Mouse (Mus musculus) yolk sac, embryonic 10.5 days (tissue): ENCODE measurements around the gene Akap2.

Source experiments
- DNase-seq: peaks from one replicate; pipeline ENCODE4 v3.0.0-alpha.2; 2017; ENCODE audit warnings: low spot score

Akap2 gene

DNA sequence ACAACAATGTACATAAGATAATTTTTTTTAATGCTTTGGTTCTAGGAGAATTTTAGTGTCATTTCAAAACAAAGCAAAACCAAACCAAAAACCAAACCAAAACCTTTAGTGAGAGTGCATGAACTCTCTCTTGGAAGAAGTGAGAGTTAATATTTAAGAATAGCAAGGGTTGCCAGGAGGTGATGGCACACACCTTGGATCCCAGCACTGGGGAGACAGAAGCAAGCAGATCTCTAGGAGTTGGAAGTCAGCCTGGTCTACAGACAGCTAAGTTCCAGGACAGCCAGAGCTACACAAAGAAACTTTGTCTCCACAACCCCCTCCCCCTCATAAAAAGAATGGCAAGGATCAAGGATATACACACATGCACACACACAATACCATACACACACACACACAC is 195.6 kb downstream of the Akap2 start:
- no peak for DNase-seq

GRCm38 (mm10) chr4:57914193-57915190 is 197.0 kb downstream of the Akap2 start:
- DNase-seq: no peak

- no peak for DNase-seq
Observed at GRCm38 (mm10) chr4:57915216-57915965, 197.9 kb downstream of the Akap2 start.

DNA sequence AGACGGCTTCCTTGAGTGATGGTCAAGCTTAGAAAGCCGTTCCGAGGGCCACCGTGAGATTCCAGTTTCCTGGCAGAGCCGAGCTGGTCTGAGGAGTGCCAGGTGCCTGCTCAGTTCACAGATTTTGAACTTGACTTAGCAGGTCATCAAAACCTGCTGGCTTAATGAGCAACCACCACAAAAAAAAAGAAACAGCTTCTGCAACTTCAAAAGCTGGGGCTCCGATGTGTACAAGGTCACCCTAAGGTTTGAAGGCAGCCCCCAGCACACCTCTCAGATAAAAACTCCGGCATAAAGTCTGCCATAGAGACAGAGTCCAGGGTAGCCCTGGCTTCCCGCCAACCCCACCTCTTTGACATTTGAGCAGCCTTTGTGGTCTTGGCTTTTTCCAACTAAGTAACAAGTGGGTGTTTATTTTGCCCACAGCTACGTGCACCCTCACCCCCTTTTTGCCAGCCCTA is 198.8 kb downstream of the Akap2 start, which contains the start of gene D630039A03Rik:
D630039A03Rik (minus strand) TSS at position 97 of the 461 bp plus-strand sequence.
- DNase-seq: no peak

DNA sequence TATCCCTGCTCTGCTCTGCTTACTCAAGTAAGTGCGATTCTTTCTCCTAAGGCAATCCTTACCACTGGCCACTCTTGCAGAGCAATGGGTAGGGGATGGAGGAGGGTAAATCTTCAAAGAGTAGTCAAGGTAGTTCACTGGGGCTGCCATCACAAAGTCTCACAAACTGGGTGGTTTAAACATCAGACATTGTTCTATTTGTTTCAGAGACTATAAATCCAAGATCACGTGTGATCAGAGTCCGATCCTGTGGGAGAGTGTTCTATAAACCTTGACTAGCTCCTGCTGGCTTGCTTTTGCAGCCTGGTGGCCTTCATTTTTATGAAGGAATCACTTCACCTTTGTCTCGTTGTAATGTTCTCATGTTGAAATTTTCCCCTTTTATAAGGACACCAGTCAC is 199.3 kb downstream of the Akap2 start:
- no peak for DNase-seq

GRCm38 (mm10) chr4:57919494-57920423 is 202.3 kb downstream of the Akap2 start:
- no peak for DNase-seq

DNA sequence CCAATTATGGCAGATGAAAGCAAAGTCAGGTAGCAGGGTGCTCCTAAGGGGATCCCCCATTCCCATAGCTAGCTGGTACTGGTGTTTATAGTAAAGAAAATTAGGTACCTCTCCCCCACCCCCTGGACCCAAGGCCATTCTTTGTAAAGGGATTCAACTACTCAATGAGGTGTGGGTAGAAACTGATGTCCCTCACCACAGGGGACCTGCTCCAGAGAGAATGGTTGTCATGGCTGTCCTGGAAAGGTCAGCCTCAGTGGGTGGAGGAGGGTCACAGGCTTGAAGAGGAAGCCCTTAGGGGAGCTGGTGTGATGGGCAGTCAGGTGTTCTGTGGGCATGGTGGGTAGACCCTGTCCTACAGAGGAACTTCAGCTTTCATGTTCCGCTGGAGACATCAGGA is 203.1 kb downstream of the Akap2 start:
- no peak for DNase-seq

- DNase-seq: no peak
Observed at GRCm38 (mm10) chr4:57922171-57922570, 204.7 kb downstream of the Akap2 start.

GRCm38 (mm10) chr4:57924556-57925071 is 207.2 kb downstream of the Akap2 start:
- no peak for DNase-seq

DNA sequence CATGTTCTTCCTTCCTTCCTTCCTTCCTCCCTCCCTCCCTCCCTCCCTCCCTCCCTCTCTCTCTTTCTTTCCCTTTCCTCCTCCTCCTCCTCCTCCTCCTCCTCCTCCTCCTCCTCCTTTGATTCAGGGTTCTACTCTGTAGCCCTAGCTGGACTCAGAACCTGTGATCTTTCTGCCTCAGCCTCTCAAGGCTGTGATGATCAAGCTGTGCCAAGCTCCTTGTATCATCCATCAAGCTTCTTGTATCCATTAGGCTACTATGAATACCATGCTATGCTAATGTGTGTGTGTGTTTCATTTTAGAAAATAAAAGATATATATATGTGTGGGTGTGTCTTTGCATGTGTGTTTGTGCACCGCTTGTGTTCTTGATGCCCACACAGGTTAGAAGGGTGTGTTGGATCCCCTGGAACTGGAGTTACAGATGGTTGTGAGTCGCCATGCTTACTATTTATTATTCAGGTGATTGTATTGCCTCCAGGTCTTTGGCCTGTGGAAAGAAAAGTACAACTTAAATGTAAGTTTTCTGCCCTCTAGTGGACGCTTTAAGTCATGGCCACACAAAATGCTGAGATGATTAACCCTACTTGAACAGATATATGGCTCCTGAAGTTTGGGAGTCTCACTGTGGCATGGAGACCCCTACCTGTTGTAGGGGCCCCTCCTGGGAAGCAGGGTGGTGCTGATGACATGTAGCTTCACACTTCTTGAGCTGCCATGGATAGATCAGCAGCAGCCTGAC is 210.2 kb downstream of the Akap2 start:
- no peak for DNase-seq

DNA sequence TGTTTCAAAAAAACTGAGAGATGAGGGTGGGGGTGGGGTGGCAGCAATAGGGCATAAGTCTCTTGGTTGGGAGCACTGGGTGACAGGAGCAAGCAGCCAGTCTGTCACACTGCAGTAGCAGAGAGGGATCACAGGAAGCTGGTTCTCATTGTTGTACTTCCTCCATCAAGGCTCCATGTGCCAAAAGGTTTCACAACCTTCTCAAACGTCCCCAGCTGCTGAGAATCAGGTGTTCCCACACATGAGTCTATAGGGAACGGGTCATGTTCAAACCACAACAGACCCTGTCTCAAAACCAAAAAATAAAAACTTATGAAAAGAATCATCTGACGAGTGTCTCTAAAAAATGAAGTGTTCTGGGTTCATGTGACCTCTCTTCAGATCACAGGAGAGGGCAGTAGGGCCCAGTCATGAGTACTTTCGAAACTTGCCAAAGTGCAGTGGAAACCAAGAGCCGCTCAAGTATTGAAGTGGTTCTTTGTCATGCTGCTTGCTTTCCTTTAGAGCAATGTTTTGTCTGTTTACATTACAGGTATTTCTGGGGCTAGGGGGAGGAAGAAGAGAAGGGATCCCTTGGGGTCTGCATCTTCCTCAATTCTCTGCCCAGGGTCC is 213.2 kb downstream of the Akap2 start:
- no peak for DNase-seq

DNA sequence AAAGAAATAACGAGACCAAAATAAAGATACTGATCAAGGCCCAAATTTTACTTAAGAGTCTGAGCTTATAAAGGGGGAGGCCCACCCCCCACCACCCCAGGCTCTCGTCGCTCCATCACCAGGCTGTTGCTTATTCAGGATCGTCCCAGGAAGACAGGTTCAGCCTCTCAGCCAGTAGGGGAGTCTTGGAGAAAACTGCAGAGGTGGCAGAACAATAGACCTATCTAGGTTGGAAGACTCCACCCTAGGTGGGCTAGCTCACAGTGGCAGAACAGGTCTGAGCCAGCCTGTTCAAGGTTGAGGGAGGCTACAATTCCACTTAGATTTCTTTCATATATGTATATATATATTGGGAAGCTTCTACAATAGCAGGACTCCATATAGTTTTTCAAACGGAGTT is 216.7 kb downstream of the Akap2 start:
- no peak for DNase-seq

DNA sequence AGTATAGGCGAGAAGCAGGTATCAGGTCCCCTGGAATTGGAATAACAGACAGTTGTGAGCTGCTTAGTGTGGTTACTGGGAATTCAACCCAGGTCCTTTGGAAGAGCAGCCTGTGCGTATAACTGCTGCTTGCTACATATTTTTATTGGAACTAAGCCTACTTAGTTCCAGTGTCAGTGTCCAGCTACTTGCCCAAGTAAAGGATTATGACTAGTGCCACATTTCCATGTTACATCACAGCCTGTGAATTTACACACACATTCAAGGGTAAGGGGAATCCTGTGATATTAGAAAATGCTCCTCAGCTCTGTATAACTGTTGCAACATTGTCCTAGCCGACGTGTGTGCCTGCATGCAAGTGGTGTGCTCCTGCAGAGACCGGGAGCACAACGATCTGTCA is 219.8 kb downstream of the Akap2 start:
- DNase-seq: no peak

GRCm38 (mm10) chr4:57940631-57941030 is 223.2 kb downstream of the Akap2 start:
- DNase-seq: no peak

GRCm38 (mm10) chr4:57942892-57943291 is 225.4 kb downstream of the Akap2 start:
- no peak for DNase-seq
